Mouse (Mus musculus): ENCODE data around the gene Pcyox1. TPM values are rescaled to one million over a fixed set of nuclear protein-coding genes. Genes with fewer than 3 reads are reported as not detected.

Pcyox1 gene
- 100 to 1,000 TPM; 111 to 113 TPM for total RNA-seq (2021)
- long read RNA-seq, full-length matches to known transcripts, result 120 of 153 reads
- long read RNA-seq, partial matches to known transcripts, result 15 of 153 reads
- long read RNA-seq, other reads (novel, unspliced or antisense), result 18 of 153 reads

DNA sequence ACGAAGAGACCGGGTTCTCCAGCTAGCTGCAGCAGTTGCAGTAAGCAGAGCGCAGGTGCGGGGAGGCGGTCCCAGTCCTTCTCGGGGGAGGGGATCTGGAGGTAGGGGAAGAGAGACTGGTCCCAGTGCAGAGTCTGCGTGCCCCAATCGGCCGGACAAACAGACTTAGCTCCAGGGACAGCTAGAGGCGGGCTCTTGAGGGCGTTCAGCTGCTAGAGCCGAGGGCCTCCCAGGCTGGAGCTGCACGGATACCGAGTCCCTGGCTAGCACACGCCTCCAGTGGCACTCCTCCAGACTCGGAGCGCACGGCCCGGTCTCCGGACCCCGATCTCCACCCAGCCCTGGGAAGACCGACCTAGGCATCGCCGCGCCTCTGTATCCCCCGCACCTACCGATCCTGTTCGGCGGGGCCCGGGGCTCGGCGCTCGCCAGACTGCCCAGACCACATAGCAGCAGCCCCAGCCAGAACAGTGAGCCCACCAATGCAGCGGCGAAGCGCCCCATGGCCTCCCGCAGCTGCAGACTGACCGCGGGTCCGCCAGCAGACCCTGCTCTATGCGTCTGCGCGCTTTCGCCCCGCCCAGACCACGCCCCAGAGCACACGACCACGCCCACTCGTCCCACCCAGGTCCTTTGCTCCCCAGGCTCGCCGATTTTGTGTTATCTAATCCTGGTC lies at the start of gene Pcyox1:
TSS of gene Pcyox1 (minus strand) at position 574 of the 676 bp plus-strand sequence.
- peak; percentile 82 to 88 for DNase-seq (ENCODE audit: low spot score in 2 of 2)

DNA sequence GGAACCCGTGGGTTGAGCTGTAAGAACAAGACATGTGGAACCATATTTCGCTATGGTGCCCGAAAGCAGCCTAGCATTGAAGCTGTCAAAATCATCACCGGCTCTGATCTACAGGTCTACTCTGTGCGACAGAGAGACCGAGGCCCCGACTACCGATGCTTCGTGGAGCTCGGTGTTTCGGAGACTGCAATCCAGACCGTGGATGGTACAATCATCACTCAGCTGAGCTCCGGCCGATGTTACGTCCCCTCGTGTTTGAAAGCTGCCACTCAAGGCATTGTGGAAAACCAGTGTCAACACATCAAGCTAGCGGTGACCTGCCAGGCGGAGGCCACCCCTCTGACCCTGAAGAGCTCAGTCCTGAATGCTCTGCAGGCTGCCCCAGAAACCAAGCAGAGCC lies 48.6 kb upstream of the Pcyox1 start:
- DNase-seq (ENCODE audit: low spot score in 2 of 2), result no peak

DNA sequence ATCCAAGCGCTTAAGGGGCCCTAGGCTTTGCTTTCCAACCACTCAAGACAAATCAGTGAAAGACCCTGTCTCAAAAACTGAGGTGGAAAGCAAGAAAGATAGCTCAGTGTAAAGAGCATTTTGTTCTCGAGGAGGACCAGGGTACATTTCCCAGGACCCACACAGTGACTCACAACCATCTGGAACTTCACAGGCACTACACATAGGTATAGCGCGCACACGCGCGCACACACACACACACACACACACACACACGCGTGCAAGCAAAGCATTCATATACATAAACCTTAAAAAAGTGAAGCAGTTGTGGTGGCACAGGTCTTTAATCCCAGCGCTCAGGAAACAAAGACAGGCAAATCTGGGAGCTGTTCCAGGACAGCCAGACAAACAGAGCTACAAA lies 44.6 kb upstream of the Pcyox1 start:
- DNase-seq (ENCODE audit: low spot score in 2 of 2), result peak in 1 of 2 experiments; percentile 39

DNA sequence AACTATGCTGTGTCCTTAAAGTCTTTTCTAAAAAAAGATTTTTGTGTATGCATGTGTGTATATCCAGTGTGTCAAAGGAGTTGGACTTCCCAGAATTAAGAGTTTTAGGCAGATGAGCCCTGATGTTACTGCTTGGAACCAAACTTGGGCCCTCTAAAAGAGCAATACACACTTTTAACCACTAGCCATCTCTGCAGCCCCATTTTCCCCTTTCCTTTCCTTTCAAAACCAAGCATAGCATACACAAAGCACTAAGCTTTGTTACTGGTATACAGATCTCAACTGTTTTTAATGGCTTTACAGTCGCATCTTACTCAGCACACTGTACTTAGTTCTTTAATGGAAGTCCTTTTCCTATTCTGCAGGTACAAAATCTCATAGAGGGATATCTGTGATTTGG lies 42.6 kb upstream of the Pcyox1 start:
- DNase-seq (ENCODE audit: low spot score in 2 of 2), result no peak

DNA sequence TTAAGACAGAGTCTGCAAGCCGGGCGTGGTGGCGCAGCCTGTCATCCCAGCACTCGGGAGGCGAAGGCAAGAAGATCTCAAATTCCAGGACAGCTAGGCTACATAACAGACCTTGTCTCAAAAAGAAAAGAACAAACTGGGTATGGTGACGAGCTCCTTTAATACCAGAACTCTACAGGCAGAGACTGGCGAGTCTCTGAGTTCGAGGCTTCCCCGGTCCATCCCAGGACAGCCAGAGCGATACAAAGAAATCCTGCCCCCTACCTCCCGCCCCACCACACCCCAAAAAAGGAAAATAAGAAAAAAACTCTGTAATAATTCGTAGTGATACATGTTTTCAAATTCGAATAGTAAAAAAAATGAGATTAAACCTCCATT lies 42.2 kb upstream of the Pcyox1 start:
- no peak for DNase-seq (ENCODE audit: low spot score in 2 of 2)

DNA sequence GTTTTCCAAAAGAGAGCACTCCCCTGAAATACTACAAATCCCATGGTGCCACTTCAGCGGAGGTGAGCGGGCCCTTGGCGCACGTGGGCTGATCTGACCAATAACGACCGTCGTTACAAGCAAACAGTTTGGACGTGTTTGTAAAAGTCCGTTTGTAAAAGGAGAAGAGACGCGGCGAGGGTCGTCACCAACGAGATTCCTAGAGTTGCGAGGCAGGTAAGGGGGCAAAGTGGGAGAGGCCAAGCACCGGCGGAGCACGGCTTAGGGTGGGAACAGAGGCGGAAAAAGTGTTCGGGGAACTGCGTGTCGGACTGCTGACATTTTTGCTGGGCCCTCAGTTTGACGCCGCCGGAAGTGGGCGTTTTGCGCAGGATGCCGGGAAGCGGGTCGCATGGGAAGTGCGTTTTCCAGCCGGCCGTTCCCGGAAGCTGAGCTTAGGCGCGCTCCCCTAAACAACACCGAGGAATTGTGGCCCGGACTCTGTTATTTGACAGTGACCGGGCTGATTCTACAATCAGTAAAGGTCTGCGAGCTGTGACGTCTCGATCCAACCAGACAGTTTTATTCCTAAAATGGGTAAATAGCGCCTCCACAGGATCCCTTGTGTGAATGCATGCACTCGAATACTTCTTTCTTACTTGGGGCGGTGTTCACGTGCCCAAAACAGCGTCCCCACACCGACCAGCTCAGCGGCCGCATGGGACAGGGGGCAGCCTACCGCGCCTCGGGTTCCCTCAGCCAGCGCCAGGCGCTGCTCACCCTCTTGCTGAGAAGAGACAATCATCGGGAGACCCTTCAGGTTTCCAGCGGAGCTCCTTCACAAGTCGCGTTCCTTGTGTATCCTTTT lies 41.5 kb upstream of the Pcyox1 start, which contains the start of gene C87436:
TSS of gene C87436 (plus strand) at position 103 of the 847 bp plus-strand sequence.
- DNase-seq (ENCODE audit: low spot score in 2 of 2), result peak; percentile 97 to 98

DNA sequence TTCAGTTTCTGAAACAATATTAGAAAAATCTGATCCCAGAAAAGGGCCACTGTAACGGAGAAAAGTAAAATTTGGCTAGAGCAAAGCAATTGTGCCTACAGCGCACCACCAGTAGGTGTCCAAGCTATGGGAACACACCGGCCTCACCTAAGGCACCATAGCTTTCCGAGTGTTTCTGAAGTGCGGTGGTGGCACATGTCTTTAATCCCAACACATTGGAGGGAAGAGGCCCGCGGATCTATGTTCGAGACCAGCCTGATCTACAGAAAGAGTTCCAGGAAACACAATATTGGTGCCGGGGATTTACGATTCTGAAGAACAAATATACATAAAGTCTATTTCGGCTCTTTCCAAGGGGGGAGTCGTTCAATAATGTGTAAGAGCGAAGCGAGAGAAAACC lies 40.8 kb upstream of the Pcyox1 start:
- DNase-seq (ENCODE audit: low spot score in 2 of 2), result no peak

DNA sequence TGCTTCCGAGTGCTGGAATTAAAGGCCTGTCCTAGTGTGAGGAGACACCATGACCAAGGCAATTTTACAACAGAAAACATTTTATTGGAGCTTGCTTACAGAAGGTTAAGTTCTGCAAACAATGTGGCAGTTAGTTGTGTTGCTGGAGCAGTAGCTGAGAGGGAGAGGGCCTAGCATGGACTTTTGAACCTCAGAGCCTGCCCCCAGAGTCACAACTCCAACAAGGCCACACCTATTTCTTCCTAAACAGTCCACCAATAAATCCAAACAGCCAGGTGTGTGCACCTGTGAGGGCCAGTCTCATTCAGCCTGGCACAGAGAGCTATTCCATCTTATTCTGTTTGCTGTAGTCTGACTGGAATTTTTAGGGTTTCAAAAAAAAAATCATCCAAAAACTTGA lies 36.7 kb upstream of the Pcyox1 start:
- DNase-seq (ENCODE audit: low spot score in 2 of 2), result no peak

DNA sequence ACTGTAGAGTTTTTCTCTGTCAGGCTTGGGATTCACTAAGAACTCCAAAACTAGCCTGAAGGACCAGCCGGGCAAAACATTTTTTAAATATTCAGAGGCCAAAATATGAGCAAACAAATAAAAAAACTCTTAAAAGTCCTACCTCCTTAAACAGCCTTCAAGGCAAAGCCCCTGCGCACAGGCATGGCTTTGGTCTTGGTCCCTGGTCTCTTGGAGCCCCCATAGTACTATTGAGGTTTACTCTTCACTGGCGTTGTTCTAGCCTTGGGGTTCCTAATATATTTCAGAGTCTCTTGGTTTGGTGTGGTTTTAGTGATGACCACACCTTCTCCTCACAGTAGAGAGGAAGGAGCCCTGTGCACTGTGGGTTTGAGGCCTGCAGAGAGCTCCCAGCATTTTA lies 34.6 kb upstream of the Pcyox1 start:
- no peak for DNase-seq (ENCODE audit: low spot score in 2 of 2)

DNA sequence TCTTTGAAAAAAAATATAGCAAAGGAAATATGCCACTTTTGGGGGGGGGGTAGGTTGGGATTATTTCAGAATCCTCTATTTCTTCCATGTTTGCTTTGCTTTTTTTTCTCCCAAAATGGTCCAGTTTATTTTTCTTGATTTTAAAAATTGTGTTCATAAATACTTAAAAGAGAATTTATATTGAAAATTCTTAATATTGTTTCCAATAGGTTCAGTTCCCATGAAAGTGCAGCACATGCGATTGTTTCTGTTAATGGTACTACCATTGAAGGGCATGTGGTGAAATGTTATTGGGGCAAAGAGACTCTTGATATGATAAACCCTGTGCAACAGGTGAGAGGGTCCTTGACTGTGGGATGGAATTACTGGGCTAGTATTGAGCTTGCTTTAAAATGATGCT lies 29.4 kb upstream of the Pcyox1 start, which contains the start of gene Gm44790:
TSS of gene Gm44790 (plus strand) at position 301 of the 400 bp plus-strand sequence.
- no peak for DNase-seq (ENCODE audit: low spot score in 2 of 2)

DNA sequence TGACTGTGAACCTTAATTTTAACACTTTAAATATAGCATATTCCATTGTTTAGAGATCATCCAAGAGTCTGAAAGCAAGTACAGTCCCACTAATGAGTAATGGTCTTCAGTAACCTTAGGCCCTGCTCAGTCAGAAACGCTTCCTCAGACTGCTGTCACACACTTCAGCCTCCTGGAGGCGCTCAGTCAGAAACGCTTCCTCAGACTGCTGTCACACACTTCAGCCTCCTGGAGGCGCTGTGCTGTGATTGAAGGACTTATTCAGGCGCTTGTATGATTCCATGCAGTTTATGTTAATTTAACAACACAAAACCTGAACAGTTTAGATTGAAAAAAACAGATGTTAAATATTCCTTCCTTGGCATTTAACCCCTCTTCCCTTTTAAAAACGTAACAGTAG lies 23.5 kb upstream of the Pcyox1 start:
- DNase-seq (ENCODE audit: low spot score in 2 of 2), result no peak

DNA sequence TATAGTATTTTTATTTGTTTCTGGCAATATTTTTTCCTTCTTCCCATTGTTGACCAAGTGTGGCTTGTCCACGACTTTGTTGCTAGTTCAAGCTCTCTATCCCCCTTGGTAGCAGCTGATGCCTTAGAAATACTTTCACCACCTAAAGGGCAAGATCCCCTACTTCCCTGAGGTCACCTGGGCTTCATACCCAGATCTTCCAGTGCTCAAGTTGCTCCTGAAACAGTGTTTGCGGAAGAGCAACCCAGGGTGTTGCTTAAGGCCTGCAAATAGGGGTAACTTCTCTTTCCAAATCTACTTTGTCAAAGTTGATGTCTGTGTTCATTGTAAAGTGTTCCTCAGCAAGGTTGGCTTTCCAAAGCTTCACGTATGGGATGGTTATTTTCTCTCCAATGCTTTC lies 22.3 kb upstream of the Pcyox1 start:
- no peak for DNase-seq (ENCODE audit: low spot score in 2 of 2)

DNA sequence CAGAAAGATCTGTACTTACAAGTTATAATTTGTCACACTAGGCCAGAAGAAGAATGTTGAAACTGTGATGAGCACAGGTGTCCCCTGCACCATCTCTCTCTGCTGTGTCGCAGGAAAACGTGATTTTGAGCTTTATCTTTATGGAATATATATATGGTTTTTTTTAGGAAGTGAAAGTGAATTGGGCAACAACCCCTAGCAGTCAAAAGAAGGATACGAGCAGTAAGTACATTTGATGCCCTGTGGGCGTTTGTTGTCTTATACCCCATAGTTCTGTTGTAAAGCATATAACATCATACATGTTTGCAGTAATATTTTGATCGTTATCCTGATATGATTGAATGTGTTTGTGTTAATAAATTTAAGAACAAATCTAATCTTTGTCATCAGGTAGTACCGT lies 21.8 kb upstream of the Pcyox1 start:
- DNase-seq (ENCODE audit: low spot score in 2 of 2), result no peak

DNA sequence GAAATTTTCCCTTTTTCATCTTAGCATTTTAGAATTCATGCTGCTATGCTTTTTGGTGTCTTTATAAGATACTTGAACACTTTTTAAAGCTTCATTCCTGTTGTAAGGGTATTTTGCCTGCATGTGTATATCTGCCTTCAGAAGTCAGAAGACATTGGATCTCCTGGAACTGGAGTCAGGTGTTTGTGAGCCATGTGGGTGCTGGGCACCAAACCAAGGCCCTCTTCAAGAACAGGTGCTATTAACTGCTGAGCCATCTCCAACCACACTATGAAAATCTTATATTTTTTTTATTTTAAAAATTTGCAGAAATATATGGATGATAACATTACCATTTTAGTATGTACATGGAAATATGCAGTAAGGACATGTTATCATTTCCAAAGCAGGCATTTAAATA lies 9.4 kb upstream of the Pcyox1 start:
- no peak for DNase-seq (ENCODE audit: low spot score in 2 of 2)

DNA sequence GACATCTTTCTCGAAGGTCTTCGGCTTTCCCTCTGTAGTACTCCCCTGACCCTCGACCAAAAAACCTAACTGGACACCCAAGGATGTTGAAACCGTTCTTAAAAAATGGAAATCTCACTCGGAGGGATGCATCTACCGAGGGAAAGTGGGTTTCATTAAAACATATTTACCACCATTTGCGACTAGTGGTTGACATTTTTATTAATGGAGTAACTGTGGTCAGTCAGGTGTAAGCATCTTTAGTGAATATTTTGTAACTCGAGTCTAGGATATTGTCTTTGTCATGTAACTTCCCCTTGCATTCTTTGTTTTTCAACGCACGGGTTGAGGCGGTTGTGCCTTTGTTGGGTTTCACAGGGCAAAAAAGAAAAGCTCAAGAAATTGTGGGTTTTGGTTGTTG lies 8.0 kb upstream of the Pcyox1 start:
- DNase-seq (ENCODE audit: low spot score in 2 of 2), result no peak

DNA sequence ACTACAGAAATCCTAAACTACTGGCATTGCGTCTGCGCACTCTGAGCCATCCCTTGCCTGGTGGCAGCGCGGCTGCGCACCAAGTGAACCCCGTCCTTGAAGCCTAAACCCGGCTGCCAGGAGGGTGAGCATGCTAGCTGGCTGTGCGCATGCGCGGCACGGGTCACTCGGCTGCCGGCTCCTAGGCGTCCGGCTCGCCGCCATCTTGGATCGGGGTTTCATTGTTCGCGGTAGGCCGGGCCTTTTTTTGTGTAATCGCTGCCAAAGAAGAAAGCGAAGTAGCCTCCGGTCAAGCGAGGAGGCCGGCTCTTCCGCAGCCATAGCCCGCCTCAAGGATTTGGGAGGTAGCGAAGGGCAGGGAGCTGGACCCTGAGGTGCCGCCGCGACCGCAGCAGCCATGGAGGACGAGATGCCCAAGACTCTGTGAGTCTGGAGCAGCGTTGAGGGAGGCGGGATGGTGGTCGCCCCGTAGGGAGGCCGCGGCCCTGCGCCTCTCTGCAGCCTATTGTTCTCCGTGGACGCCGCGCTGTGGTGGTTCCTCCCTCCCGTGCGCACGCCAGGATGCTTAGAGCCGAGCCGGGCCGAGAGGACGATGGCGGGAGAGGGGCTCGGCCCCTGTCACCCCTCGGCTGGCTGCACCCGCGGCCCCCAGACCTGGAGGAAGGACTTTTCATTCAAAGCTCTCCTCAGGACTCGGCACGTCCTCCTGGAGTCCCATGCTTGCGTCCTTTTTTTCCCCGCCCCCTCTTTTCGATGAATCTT lies 7.3 kb upstream of the Pcyox1 start, which contains the start of gene Tia1:
TSS of gene Tia1 (plus strand) at position 120 of the 762 bp plus-strand sequence.
- peak; percentile 96 to 97 for DNase-seq (ENCODE audit: low spot score in 2 of 2)

DNA sequence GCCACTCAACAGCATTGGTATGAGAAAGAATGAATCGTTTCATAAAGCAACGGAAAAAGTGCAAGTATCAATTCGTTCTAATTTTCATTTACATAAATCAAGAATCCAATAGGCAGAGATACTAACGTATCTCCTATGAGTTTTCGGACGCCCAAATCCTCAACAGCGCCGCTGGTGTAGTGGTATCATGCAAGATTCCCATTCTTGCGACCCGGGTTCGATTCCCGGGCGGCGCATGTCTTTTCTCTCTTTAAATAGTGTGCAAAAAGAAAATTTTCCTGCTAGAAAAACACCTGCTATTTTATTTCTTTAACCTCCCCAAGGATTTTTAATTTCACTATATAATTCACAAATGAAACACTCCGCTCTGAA lies 6.8 kb upstream of the Pcyox1 start:
- peak; percentile 88 to 98 for DNase-seq (ENCODE audit: low spot score in 2 of 2)

DNA sequence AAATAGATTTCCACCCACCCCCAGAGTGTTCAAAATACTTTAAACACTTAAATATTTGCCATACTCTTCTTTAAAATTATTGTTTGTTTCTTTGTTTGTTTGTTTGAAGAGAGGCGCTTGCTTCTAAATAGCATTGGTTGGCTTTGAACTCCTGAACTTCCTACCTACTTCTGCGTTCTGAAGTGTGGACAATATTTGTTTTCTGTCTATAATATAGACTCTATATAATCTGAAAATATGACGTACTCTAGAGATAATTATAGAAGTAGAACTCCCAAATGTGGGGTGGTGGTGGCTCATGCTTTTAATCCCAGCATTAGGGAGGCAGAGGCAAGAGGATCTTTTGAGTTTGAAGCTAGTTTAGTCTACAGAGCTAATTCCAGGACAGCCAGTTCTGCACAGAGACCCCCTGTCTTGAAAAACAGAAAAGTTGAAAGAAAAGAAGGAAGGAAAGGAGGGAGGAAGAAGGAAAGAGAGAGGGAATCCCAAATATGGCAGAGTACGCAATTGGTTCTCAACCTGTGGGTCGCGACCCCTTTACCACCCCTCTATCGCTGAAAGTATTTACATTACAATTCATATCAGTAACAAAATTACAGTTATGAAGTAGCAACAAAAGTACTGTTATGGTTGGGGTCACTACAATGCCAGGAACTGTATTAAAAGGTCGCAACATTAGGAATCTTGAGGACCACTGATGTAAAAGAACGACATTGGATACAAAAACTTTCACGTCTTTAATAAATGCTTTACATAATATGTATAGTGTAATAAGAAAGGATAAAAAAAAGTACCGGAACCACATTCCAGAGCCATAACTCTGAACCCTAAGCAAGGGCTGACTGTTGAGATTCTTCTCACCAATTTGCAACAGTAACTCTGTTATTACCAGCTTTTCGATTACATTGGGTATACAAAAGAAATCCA lies 6.0 kb upstream of the Pcyox1 start:
- DNase-seq (ENCODE audit: low spot score in 2 of 2), result no peak

DNA sequence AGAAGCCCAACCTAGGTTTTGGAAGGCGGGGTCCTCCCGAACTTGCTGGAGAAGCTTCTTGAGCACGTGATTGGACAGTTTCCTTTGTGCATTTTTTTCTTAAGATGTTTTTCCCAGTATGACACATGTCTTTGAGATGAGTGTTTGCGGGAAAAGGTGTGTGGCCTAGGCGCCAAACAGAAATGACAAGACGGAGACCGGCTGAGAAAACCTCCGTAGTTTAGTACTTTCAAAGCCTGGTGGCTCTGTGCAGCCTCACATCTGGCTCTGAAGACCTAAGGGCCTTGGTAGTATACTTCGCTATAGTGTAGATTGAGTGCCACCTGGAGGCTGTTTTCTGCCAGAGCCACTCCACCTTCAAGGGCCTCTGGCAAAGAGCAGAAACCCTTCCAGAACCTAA lies 4.0 kb upstream of the Pcyox1 start:
- peak in 1 of 2 experiments; percentile 60 for DNase-seq (ENCODE audit: low spot score in 2 of 2)

DNA sequence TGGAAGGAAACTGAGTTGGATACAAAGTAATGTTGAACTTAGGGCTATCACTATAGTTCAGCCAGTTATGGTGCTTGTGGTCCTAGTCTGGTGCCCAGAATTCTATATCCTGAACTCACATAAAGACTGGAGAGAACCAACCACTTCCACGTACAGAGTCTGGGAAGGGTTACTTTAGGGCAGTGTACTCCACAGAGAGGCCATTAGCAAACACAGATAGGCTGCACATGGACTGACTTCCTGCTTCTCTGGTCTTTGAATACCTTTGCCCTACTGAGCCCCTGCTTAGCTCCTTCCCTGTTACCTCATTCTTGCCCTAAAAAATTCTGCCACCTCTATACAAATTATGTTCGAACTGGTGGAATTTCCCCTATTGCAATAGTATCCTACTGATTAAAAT lies 3.0 kb upstream of the Pcyox1 start:
- DNase-seq (ENCODE audit: low spot score in 2 of 2), result no peak

All from layer of hippocampus, adult 18-20 months (tissue).